Mouse (Mus musculus): Measurements from ENCODE around the gene Dhrs3. TPM values are rescaled to one million over a fixed set of nuclear protein-coding genes. Genes with fewer than 3 reads are reported as not detected.

Dhrs3 gene
- total RNA-seq, 1 experiment = 5.3 TPM

GRCm38 (mm10) chr4:144893561-144894486 lies 1.2 kb downstream of the Dhrs3 start:
- peak overlapping the region; percentile 68 to 69 for H3K4me3 ChIP-seq (ENCODE audit: insufficient read depth in 1 of 2, low read depth in 1 of 2, low read length in 2 of 2, poor library complexity in 1 of 2, severe bottlenecking in 1 of 2)
- H3K4me1 ChIP-seq (ENCODE audit: control insufficient read depth in 2 of 2, insufficient read depth in 2 of 2, low read length in 2 of 2, poor library complexity in 1 of 2) = peaks cover 0 to 17% of the 10 kb centered on the region in 2 experiments; a peak in 1 of 4 replicates
- DNase-seq (ENCODE audit: low read depth, low spot score) = no peak
- no peak overlapping the region for H3K27ac ChIP-seq (ENCODE audit: insufficient read depth, low read depth, low read length, poor library complexity, severe bottlenecking)
- H3K9me3 ChIP-seq (ENCODE audit: control insufficient read depth, insufficient read depth, low read depth, low read length) = no peaks in the 10 kb centered on the region
- H3K9ac ChIP-seq (ENCODE audit: insufficient read depth, low read depth, low read length, poor library complexity, severe bottlenecking) = peak overlapping the region; percentile 49; the same call in 1 of the 2 replicates
- TF ChIP-seq MAFK (IDR thresholded peaks at IDR 0.05; ENCODE audit: insufficient read depth, low read depth, low read length) = no peak
- TF ChIP-seq CHD2 (IDR thresholded peaks at IDR 0.05; ENCODE audit: low read depth, low read length) = no peak
- TF ChIP-seq ZNF384 (IDR thresholded peaks at IDR 0.05; ENCODE audit: low read depth, low read length) = no peak
- TF ChIP-seq ZC3H11A (IDR thresholded peaks at IDR 0.05; ENCODE audit: borderline replicate concordance, low read depth, low read length) = no peak
- TF ChIP-seq HCFC1 (IDR thresholded peaks at IDR 0.05; ENCODE audit: borderline replicate concordance, insufficient read depth, low read length) = no peak
- H3K36me3 ChIP-seq (ENCODE audit: control insufficient read depth, insufficient read depth, low read length, poor library complexity, severe bottlenecking) = no peaks in the 10 kb centered on the region
- in situ Hi-C loops (cut with MboI; ENCODE audit: low sequenced_read_pairs in 2 of 2, unreplicated experiment in 2 of 2) = loop anchor here (25.0 kb wide), 2 partner anchors 393 to 593 kb away; no protein-coding TSS in a partner anchor

GRCm38 (mm10) chr4:144894487-144895210 lies 2.0 kb downstream of the Dhrs3 start:
- no peaks in the 10 kb centered on the region for H3K9me3 ChIP-seq (ENCODE audit: control insufficient read depth, insufficient read depth, low read depth, low read length)
- no peaks in the 10 kb centered on the region for H3K36me3 ChIP-seq (ENCODE audit: control insufficient read depth, insufficient read depth, low read length, poor library complexity, severe bottlenecking)
- in situ Hi-C loops (cut with MboI; ENCODE audit: low sequenced_read_pairs in 2 of 2, unreplicated experiment in 2 of 2) = loop anchor here (25.0 kb wide), 2 partner anchors 393 to 593 kb away; no protein-coding TSS in a partner anchor
- peak overlapping the region; percentile 35; the same call in 1 of the 2 replicates for H3K9ac ChIP-seq (ENCODE audit: insufficient read depth, low read depth, low read length, poor library complexity, severe bottlenecking)
- peaks cover 0 to 17% of the 10 kb centered on the region in 2 experiments; a peak in 1 of 4 replicates for H3K4me1 ChIP-seq (ENCODE audit: control insufficient read depth in 2 of 2, insufficient read depth in 2 of 2, low read length in 2 of 2, poor library complexity in 1 of 2)
- H3K27ac ChIP-seq (ENCODE audit: insufficient read depth, low read depth, low read length, poor library complexity, severe bottlenecking) = no peak overlapping the region
- DNase-seq (ENCODE audit: low read depth, low spot score) = no peak
- H3K4me3 ChIP-seq (ENCODE audit: insufficient read depth in 1 of 2, low read depth in 1 of 2, low read length in 2 of 2, poor library complexity in 1 of 2, severe bottlenecking in 1 of 2) = peak overlapping the region; percentile 68 to 69; a peak in 3 of 4 replicates
- no peak for TF ChIP-seq MAFK (IDR thresholded peaks at IDR 0.05; ENCODE audit: insufficient read depth, low read depth, low read length)
- no peak for TF ChIP-seq CHD2 (IDR thresholded peaks at IDR 0.05; ENCODE audit: low read depth, low read length)
- TF ChIP-seq ZNF384 (IDR thresholded peaks at IDR 0.05; ENCODE audit: low read depth, low read length) = no peak
- TF ChIP-seq ZC3H11A (IDR thresholded peaks at IDR 0.05; ENCODE audit: borderline replicate concordance, low read depth, low read length) = no peak
- no peak for TF ChIP-seq HCFC1 (IDR thresholded peaks at IDR 0.05; ENCODE audit: borderline replicate concordance, insufficient read depth, low read length)

- no peak for DNase-seq (ENCODE audit: low read depth, low spot score)
- in situ Hi-C loops (cut with MboI; ENCODE audit: low sequenced_read_pairs in 2 of 2, unreplicated experiment in 2 of 2) = loop anchor here (25.0 kb wide), 2 partner anchors 392 to 592 kb away; no protein-coding TSS in a partner anchor
- H3K9me3 ChIP-seq (ENCODE audit: control insufficient read depth, insufficient read depth, low read depth, low read length) = no peaks in the 10 kb centered on the region
- H3K9ac ChIP-seq (ENCODE audit: insufficient read depth, low read depth, low read length, poor library complexity, severe bottlenecking) = no peak overlapping the region
- H3K27ac ChIP-seq (ENCODE audit: insufficient read depth, low read depth, low read length, poor library complexity, severe bottlenecking) = no peak overlapping the region
- TF ChIP-seq HCFC1 (IDR thresholded peaks at IDR 0.05; ENCODE audit: borderline replicate concordance, insufficient read depth, low read length) (no peak), ZNF384 (IDR thresholded peaks at IDR 0.05; ENCODE audit: low read depth, low read length) (no peak), ZC3H11A (IDR thresholded peaks at IDR 0.05; ENCODE audit: borderline replicate concordance, low read depth, low read length) (no peak)
- H3K4me3 ChIP-seq (ENCODE audit: insufficient read depth in 1 of 2, low read depth in 1 of 2, low read length in 2 of 2, poor library complexity in 1 of 2, severe bottlenecking in 1 of 2) = no peak overlapping the region
- no peaks in the 10 kb centered on the region for H3K36me3 ChIP-seq (ENCODE audit: control insufficient read depth, insufficient read depth, low read length, poor library complexity, severe bottlenecking)
- peaks cover 0 to 17% of the 10 kb centered on the region in 2 experiments; a peak in 1 of 4 replicates for H3K4me1 ChIP-seq (ENCODE audit: control insufficient read depth in 2 of 2, insufficient read depth in 2 of 2, low read length in 2 of 2, poor library complexity in 1 of 2)
These were observed 2.6 kb downstream of the Dhrs3 start for GRCm38 (mm10) chr4:144895211-144895590.

GRCm38 (mm10) chr4:144896321-144896720 lies 3.7 kb downstream of the Dhrs3 start:
- Histone ChIP-seq H3K4me3 (ENCODE audit: insufficient read depth in 1 of 2, low read depth in 1 of 2, low read length in 2 of 2, poor library complexity in 1 of 2, severe bottlenecking in 1 of 2) (no peak overlapping the region), H3K36me3 (ENCODE audit: control insufficient read depth, insufficient read depth, low read length, poor library complexity, severe bottlenecking) (no peaks in the 10 kb centered on the region), H3K27ac (ENCODE audit: insufficient read depth, low read depth, low read length, poor library complexity, severe bottlenecking) (no peak overlapping the region), H3K4me1 (ENCODE audit: control insufficient read depth in 2 of 2, insufficient read depth in 2 of 2, low read length in 2 of 2, poor library complexity in 1 of 2) (peaks cover 0 to 16% of the 10 kb centered on the region in 2 experiments; a peak in 1 of 4 replicates), H3K9ac (ENCODE audit: insufficient read depth, low read depth, low read length, poor library complexity, severe bottlenecking) (no peak overlapping the region), H3K9me3 (ENCODE audit: control insufficient read depth, insufficient read depth, low read depth, low read length) (no peaks in the 10 kb centered on the region)
- TF ChIP-seq MAFK (IDR thresholded peaks at IDR 0.05; ENCODE audit: insufficient read depth, low read depth, low read length) (no peak), HCFC1 (IDR thresholded peaks at IDR 0.05; ENCODE audit: borderline replicate concordance, insufficient read depth, low read length) (no peak), ZC3H11A (IDR thresholded peaks at IDR 0.05; ENCODE audit: borderline replicate concordance, low read depth, low read length) (no peak), CHD2 (IDR thresholded peaks at IDR 0.05; ENCODE audit: low read depth, low read length) (no peak), ZNF384 (IDR thresholded peaks at IDR 0.05; ENCODE audit: low read depth, low read length) (no peak)
- in situ Hi-C loops (cut with MboI; ENCODE audit: low sequenced_read_pairs in 2 of 2, unreplicated experiment in 2 of 2) = loop anchor here (25.0 kb wide), 2 partner anchors 391 to 591 kb away; no protein-coding TSS in a partner anchor
- no peak for DNase-seq (ENCODE audit: low read depth, low spot score)

Data from ES-E14 (cell line).